Mouse (Mus musculus): ENCODE results near the gene Gm7030. TPM values are rescaled to one million over a fixed set of nuclear protein-coding genes. Genes with fewer than 3 reads are reported as not detected.
"Not testable (repeated sequence)": the region's sequence is repeated elsewhere in the genome, so short reads cannot be mapped to it uniquely, and the experiment has no call there.

Gene Gm7030
- polyA plus RNA-seq, 1 experiment from 2014 or later = not detected

DNA sequence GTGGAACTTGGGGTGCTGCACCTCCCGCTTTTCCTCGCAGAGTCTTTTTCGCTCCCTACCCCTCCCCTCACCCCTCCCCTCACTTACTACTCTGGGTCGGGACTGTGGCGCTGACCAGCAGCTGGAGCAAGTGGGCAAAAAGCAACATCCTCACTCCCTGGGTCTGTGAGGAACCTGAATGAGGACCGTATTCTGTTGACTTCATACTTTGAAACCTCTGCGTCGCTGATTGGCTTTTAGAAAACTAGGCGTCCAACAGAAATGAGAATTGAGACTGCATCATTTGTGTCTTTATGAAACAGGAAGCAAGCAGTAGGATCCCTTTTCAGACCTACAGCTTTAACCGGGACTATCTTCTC lies 17.7 kb downstream of the Gm7030 start:
- not testable (repeated sequence) for H3K4me1 ChIP-seq (ENCODE audit: insufficient read depth, low read length); H3K27ac ChIP-seq (ENCODE audit: low read length); H3K9me3 ChIP-seq (ENCODE audit: low read length); H3K36me3 ChIP-seq (ENCODE audit: insufficient read depth, low read length); H3K9ac ChIP-seq (replicated peaks; ENCODE audit: low read length)
- Histone ChIP-seq H3K4me2 (replicated peaks; ENCODE audit: low read depth, low read length) (peak overlapping the region; percentile 57), H3K4me3 (ENCODE audit: low read length) (peak overlapping the region; percentile 41), H3K27me3 (ENCODE audit: insufficient read depth, low read length) (peaks cover 22% of the 10 kb centered on the region)
- ATAC-seq (ENCODE audit: low FRiP score, low TSS enrichment) = peak; percentile 62
- WGBS = 3% methylated on average over 10 of the region's 10 CpGs

DNA sequence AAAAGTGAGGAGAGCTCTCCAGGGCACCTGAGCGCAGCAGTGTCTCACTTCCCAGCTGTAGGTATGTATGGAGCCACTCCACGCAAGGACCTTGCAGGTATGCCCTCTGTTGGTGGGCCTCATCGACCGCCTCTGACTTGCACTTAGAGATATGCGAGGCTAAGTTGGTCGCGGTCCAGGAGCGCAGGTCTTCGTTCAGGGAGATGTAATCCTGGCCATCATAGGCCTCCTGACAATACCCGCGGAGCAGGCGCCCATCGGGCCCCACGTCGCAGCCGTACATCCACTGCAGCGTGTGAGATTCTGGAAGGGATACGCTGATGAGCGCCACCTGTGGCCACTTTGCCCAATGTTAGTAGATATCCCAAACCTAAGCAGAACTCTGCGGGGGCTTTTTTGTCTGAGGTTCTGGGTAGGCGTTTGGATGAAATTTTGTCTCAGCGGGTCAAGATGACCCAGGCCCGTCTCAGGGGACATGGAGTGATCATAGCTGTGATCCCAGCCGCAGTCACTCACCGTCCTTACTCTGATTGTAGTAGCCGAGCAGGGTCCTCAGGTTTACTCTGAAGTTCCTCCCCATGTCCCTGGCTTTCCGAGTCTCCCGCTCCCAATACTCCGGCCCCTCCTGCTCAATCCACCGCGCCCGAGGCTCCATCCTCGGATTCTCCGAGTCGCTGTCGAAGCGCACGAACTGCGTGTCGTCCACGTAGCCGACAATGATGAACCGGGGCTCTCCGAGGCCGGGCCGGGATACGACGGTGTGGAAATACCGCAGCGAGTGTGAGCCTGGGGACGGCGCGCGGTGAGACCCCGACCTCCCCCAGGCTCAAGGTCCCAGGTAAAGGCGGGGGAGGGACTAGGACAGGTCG lies 18.4 kb downstream of the Gm7030 start:
- peak; percentile 63; the same call in 1 of the 2 replicates for ATAC-seq (ENCODE audit: low FRiP score, low TSS enrichment)
- H3K27me3 ChIP-seq (ENCODE audit: insufficient read depth, low read length) = peaks cover 22% of the 10 kb centered on the region

DNA sequence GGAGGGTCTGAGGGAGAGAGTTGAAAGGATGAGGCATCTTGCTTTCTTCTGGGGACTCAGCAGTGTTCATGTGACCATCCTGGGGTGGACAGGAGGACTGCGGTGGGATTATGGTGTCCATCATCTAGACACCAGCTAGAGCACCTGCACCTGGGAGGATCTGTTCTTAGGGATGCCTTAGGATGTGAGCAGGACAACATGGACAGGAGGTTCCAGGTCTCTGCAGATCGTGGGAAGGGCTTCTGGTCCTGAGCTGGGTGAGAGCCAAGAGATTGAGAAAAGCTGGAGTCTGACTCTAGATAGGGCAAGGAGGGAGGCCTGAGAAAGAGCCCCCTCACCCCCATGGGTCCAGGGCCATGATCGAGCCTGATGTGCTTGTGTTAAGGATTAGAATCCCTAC lies 19.1 kb downstream of the Gm7030 start:
- H3K36me3 ChIP-seq (ENCODE audit: insufficient read depth, low read length); H3K9ac ChIP-seq (replicated peaks; ENCODE audit: low read length); H3K4me3 ChIP-seq (ENCODE audit: low read length); H3K9me3 ChIP-seq (ENCODE audit: low read length); H3K4me2 ChIP-seq (replicated peaks; ENCODE audit: low read depth, low read length); H3K4me1 ChIP-seq (ENCODE audit: insufficient read depth, low read length); H3K27ac ChIP-seq (ENCODE audit: low read length); ATAC-seq (ENCODE audit: low FRiP score, low TSS enrichment): not testable (repeated sequence)
- H3K27me3 ChIP-seq (ENCODE audit: insufficient read depth, low read length) = peaks cover 22% of the 10 kb centered on the region
- 57% methylated on average over 2 of the region's 3 CpGs for WGBS

More for the DNA sequence above, 18.4 kb downstream of the Gm7030 start:
- H3K9ac ChIP-seq (replicated peaks; ENCODE audit: low read length); H3K27ac ChIP-seq (ENCODE audit: low read length); H3K9me3 ChIP-seq (ENCODE audit: low read length); H3K36me3 ChIP-seq (ENCODE audit: insufficient read depth, low read length); H3K4me1 ChIP-seq (ENCODE audit: insufficient read depth, low read length): not testable (repeated sequence)
- H3K4me2 ChIP-seq (replicated peaks; ENCODE audit: low read depth, low read length) = peak overlapping the region; percentile 57
- H3K4me3 ChIP-seq (ENCODE audit: low read length) = peak overlapping the region; percentile 41
- 1% methylated on average over 53 of the region's 57 CpGs for WGBS

DNA sequence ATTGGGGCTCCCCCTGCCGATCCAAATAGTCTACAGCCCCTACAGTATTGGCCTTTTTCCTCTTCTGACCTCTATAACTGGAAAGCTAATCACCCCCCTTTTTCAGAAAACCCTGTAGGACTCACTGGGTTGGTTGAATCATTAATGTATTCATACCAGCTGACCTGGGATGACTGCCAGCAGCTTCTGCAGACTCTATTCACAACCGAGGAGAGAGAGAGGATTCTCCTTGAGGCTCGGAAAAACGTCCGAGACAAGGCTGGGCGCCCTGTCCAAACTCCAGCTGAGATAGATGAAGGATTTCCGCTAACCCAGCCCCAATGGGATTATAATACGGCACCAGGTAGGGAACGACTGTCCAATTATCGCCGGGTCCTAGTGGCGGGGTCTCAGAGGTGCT lies 27.1 kb downstream of the Gm7030 start:
- H3K27ac ChIP-seq (ENCODE audit: low read length); ATAC-seq (ENCODE audit: low FRiP score, low TSS enrichment); H3K4me2 ChIP-seq (replicated peaks; ENCODE audit: low read depth, low read length); H3K9me3 ChIP-seq (ENCODE audit: low read length); H3K4me3 ChIP-seq (ENCODE audit: low read length); H3K4me1 ChIP-seq (ENCODE audit: insufficient read depth, low read length); H3K9ac ChIP-seq (replicated peaks; ENCODE audit: low read length); H3K27me3 ChIP-seq (ENCODE audit: insufficient read depth, low read length); H3K36me3 ChIP-seq (ENCODE audit: insufficient read depth, low read length): not testable (repeated sequence)
- WGBS = 95% methylated on average over 11 of the region's 12 CpGs

DNA sequence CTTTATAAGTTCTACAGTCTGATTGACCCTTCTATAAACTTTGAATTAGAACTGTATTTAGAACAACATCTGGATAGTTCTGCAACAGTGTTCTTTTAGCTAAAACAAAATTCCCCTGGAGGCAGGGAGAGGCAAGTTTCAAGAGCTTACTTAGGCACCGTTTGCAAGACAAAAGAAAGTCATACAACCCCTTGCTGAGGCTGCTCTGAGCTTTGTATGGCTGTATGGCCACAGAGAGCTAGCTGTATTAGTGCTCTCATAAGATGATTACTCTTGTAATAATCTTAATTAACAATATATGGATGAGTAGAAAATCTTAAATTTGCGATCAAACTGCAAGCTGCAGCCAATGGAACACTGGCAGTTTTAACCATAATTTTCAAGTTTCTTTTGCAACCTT lies 29.6 kb downstream of the Gm7030 start:
- H3K36me3 ChIP-seq (ENCODE audit: insufficient read depth, low read length); ATAC-seq (ENCODE audit: low FRiP score, low TSS enrichment); H3K9me3 ChIP-seq (ENCODE audit: low read length); H3K4me2 ChIP-seq (replicated peaks; ENCODE audit: low read depth, low read length); H3K4me3 ChIP-seq (ENCODE audit: low read length); H3K27me3 ChIP-seq (ENCODE audit: insufficient read depth, low read length); H3K9ac ChIP-seq (replicated peaks; ENCODE audit: low read length); H3K4me1 ChIP-seq (ENCODE audit: insufficient read depth, low read length); H3K27ac ChIP-seq (ENCODE audit: low read length): not testable (repeated sequence)
- 64% methylated on average over 2 of the region's 2 CpGs for WGBS

DNA sequence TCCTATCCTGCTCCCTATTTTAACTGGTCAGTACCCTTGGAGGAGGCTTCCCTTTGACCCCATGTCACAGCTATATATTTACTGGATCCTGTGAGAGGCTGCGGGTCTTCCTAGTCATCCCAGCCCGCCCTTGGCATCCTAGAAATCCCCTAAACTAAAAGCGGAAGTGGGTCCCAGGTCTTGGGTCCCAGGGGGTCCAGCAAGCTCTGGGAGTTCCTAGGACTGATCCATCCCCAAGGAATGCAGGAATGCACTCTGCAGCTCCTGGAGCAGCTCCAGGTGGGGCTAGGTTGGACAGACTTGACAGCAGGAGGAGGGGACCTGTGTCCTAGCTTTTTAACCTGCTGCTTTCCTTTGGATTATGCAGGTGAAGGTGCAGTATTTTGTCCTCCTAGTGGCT lies 35.3 kb downstream of the Gm7030 start:
- Histone ChIP-seq H3K4me3 (ENCODE audit: low read length) (no peak overlapping the region), H3K27ac (ENCODE audit: low read length) (no peak overlapping the region), H3K9ac (replicated peaks; ENCODE audit: low read length) (no peak overlapping the region), H3K9me3 (ENCODE audit: low read length) (no peaks in the 10 kb centered on the region), H3K4me2 (replicated peaks; ENCODE audit: low read depth, low read length) (no peak overlapping the region), H3K4me1 (ENCODE audit: insufficient read depth, low read length) (no peaks in the 10 kb centered on the region), H3K36me3 (ENCODE audit: insufficient read depth, low read length) (no peaks in the 10 kb centered on the region), H3K27me3 (ENCODE audit: insufficient read depth, low read length) (no peaks in the 10 kb centered on the region)
- no peak for ATAC-seq (ENCODE audit: low FRiP score, low TSS enrichment)
- WGBS = 38% methylated on average over 3 of the region's 3 CpGs

DNA sequence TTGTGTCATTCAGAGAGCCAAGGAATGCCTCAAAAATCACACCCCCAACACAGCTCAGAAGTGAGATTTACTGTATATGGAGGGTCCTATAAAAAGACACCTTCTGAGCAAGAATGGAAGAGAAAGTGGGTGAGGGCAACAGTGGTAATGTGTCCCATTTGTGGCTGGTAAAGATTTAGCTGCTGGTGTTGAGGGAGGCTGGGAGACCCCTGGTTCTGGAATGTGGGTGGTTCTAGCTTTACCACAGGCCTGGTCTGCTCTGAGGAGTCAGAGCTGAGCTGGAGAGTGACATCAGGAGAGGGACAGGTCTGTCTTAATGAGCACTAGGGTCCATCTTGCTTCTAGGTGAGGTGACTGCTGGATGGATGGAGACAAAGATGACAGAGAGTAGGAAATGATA lies 36.7 kb downstream of the Gm7030 start:
- ATAC-seq (ENCODE audit: low FRiP score, low TSS enrichment); H3K27ac ChIP-seq (ENCODE audit: low read length); H3K9me3 ChIP-seq (ENCODE audit: low read length); H3K27me3 ChIP-seq (ENCODE audit: insufficient read depth, low read length); H3K4me1 ChIP-seq (ENCODE audit: insufficient read depth, low read length); H3K4me2 ChIP-seq (replicated peaks; ENCODE audit: low read depth, low read length); H3K36me3 ChIP-seq (ENCODE audit: insufficient read depth, low read length); H3K4me3 ChIP-seq (ENCODE audit: low read length); H3K9ac ChIP-seq (replicated peaks; ENCODE audit: low read length): not testable (repeated sequence)

DNA sequence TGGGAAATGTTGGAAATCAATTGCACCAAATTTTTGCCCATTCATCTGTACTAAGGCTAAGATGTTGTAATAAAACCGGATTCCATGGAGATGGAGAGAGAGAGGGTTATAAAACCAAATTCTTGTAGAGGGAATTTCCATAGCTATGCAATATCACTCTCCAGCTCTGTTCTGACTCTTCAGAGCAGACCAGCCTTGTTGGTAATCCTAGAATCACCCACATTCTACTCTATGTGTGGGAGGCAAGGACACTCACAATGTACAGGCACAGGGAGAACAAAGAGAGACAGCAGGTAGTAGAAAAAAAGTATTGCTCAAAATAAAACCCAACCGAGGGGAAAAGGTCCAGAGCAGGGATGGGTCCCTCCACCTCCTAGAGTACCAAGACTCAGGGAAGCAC lies 37.3 kb downstream of the Gm7030 start:
- H3K9me3 ChIP-seq (ENCODE audit: low read length); H3K4me1 ChIP-seq (ENCODE audit: insufficient read depth, low read length); H3K27me3 ChIP-seq (ENCODE audit: insufficient read depth, low read length); H3K4me2 ChIP-seq (replicated peaks; ENCODE audit: low read depth, low read length); H3K4me3 ChIP-seq (ENCODE audit: low read length); H3K27ac ChIP-seq (ENCODE audit: low read length); H3K36me3 ChIP-seq (ENCODE audit: insufficient read depth, low read length); H3K9ac ChIP-seq (replicated peaks; ENCODE audit: low read length); ATAC-seq (ENCODE audit: low FRiP score, low TSS enrichment): not testable (repeated sequence)
- no CpG with 5 or more reads among the region's 2 CpGs for WGBS

DNA sequence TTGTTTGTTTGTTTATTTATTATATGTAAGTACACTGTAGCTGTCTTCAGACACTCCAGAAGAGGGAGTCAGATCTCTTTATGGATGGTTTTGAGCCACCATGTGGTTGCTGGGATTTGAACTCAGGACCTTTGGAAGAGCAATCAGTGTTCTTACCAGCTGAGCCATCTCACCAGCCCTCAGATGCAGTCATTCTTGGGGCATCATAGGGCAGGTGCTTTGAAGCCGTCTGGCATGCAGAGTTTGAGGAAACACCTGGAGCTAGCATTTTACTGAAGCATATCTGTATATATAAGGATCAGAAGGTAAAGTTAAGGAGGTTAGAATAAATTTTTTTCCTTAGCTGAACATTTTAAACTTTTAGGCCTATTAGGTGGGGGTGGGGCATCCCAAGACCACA lies 43.2 kb downstream of the Gm7030 start:
- H3K4me3 ChIP-seq (ENCODE audit: low read length); H3K9ac ChIP-seq (replicated peaks; ENCODE audit: low read length); H3K9me3 ChIP-seq (ENCODE audit: low read length); H3K27ac ChIP-seq (ENCODE audit: low read length); H3K36me3 ChIP-seq (ENCODE audit: insufficient read depth, low read length); ATAC-seq (ENCODE audit: low FRiP score, low TSS enrichment); H3K4me2 ChIP-seq (replicated peaks; ENCODE audit: low read depth, low read length): not testable (repeated sequence)
- peaks cover 11% of the 10 kb centered on the region for H3K4me1 ChIP-seq (ENCODE audit: insufficient read depth, low read length)
- WGBS = 70% methylated on average over 1 of the region's 1 CpGs
- H3K27me3 ChIP-seq (ENCODE audit: insufficient read depth, low read length) = peaks cover 31% of the 10 kb centered on the region

DNA sequence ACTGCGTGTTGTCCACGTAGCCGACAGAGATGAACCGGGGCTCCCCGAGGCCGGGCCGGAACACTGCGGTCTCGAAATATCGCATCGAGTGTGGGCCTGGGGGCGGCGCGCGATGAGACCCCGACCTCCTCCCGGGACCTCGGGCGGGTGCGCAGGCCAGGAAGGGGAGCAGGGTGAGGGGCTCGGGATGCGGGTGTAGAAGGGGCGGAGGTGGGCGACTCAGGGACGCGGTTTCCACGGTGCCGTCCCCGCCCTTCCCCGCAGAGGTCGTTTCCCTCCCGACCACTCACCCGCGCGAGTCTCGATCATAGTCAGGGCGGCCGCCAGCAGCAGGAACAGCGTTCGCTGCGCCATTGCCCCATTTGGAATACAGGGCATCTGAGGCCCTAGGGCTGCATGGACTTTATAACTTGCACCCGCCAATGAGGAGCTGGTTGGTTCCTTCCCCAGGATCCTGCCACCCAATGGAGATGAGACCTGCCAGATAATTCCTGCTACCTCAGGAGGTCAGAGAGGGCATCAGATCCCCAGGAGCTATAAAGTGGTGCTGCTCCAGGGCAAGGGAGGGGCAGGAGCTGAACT lies 45.3 kb downstream of the Gm7030 start:
- peaks cover 31% of the 10 kb centered on the region for H3K27me3 ChIP-seq (ENCODE audit: insufficient read depth, low read length)
- peaks cover 11% of the 10 kb centered on the region for H3K4me1 ChIP-seq (ENCODE audit: insufficient read depth, low read length)
- ATAC-seq (ENCODE audit: low FRiP score, low TSS enrichment) = peak; percentile 51; the same call in 1 of the 2 replicates
- H3K27ac ChIP-seq (ENCODE audit: low read length) = no peak overlapping the region
- H3K9me3 ChIP-seq (ENCODE audit: low read length) = no peaks in the 10 kb centered on the region
- H3K36me3 ChIP-seq (ENCODE audit: insufficient read depth, low read length) = no peaks in the 10 kb centered on the region
- peak overlapping the region; percentile 56 for H3K9ac ChIP-seq (replicated peaks; ENCODE audit: low read length)
- H3K4me3 ChIP-seq (ENCODE audit: low read length) = peak overlapping the region; percentile 53
- peak overlapping the region; percentile 83 for H3K4me2 ChIP-seq (replicated peaks; ENCODE audit: low read depth, low read length)
- under 1% methylated on average over 42 of the region's 42 CpGs for WGBS
